Mouse (Mus musculus) layer of hippocampus, postnatal 10 days (tissue): ENCODE measurements around the gene Dus4l. TPM values are rescaled to one million over a fixed set of nuclear protein-coding genes. Genes with fewer than 3 reads are reported as not detected.

Experiments
- DNase-seq, 2 experiments: peaks; one replicate each; pipeline ENCODE4 v3.0.0; 2021; ENCODE audit warnings: low spot score in 2 of 2
- total RNA-seq, 2 experiments: library from RNA; stranded (reverse); gene quantifications; 2 replicates each; pipeline ENCODE4 v1.2.3; 2021

The Dus4l gene
- total RNA-seq, 2 experiments from 2014 or later, result 8.4 to 10.0 TPM

DNA sequence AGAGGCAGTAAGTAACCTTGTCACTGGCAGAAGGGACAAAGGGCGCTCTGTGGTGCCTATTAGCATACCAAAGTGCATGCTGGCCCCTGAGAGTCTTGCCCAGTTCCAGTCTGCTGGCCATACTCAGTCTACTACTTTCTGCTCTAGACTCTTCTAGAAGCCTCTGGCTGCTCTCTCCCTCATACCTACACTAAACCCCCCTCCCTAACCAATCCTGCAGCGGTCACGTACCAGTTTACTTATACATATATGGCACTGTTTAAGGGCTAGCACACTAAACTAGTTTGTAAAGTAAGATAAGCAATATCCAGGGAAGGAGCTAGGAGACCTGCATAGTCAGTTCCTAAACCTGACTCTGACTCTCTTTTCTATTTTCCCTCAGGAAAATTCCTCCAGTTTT is 60.3 kb downstream of the Dus4l start:
- DNase-seq, result no peak

DNA sequence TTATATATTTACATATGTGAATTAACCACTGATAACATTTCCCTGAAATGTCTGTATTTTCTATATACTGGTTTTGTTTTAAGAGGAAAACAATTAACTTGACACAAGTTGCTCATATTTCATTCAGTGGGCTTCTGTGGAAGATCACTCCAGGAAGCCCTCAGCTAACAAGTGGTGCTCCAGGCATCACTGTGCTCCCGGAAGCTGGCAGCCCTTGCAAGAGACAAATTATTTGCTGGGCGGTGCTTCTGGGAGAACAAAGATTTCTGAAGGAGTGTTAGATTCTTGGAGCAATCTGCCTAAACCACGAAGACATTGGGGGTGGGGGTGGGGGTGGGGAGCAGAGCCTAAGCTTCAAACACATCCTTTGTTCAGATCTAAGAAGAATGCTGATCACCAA is 62.6 kb downstream of the Dus4l start:
- DNase-seq, result no peak

Other genes with a start within 250 kb of the Dus4l start
- gene Cbll1, start 155.2 kb downstream of the Dus4l start, total RNA-seq, result 10 to 100 TPM; 21.1 to 25.1 TPM
- 1 to 10 TPM; 5.3 to 7.0 TPM for gene Slc26a4, start 94.9 kb downstream of the Dus4l start, total RNA-seq
- gene Bcap29, start 20.2 kb downstream of the Dus4l start, total RNA-seq, result 10 to 100 TPM; 20.8 to 22.2 TPM
- 10 to 100 TPM; 64.4 to 64.6 TPM for gene Cog5, start within 50 bp of the Dus4l start, total RNA-seq
- 10 to 100 TPM; 50.5 to 59.9 TPM for gene Gpr22, start 59.1 kb upstream of the Dus4l start, total RNA-seq